Mouse (Mus musculus) embryonic facial prominence, embryonic 10.5 days (tissue): ENCODE results near the gene Neu1. TPM values are rescaled to one million over a fixed set of nuclear protein-coding genes. Genes with fewer than 3 reads are reported as not detected.

Experiments used
- DNase-seq: peaks from one replicate; pipeline ENCODE4 v3.0.0-alpha.2; 2017; ENCODE audit warnings: low spot score
- H3K27ac ChIP-seq: fragments of 300-500 bp; sonication (generic); replicated peaks from 2 replicates; pipeline ENCODE4 v1.5.1; 2016; ENCODE audit warnings: mild to moderate bottlenecking
- H3K27me3 ChIP-seq: fragments of 300-500 bp; sonication (generic); replicated peaks from 2 replicates; pipeline ENCODE4 v1.6.1; 2016; ENCODE audit warnings: low read depth, mild to moderate bottlenecking; ENCODE audit not compliant: poor library complexity, severe bottlenecking
- H3K36me3 ChIP-seq: fragments of 300-500 bp; sonication (generic); replicated peaks from 2 replicates; pipeline ENCODE4 v1.6.1; 2016; ENCODE audit warnings: mild to moderate bottlenecking, moderate library complexity
- H3K4me1 ChIP-seq: fragments of 300-500 bp; sonication (generic); 2 replicates; pipeline ENCODE4 v1.6.1; 2016
- H3K4me3 ChIP-seq: fragments of 300-500 bp; sonication (generic); 2 replicates; pipeline ENCODE4 v1.5.1; 2016; ENCODE audit warnings: mild to moderate bottlenecking, moderate library complexity
- H3K9me3 ChIP-seq: fragments of 300-500 bp; sonication (generic); 2 replicates; pipeline ENCODE4 v1.6.1; 2016; ENCODE audit warnings: mild to moderate bottlenecking
- WGBS: fragments of 180-500 bp; shearing (Covaris S2); methylation state at CpG from one replicate; pipeline ENCODE4 v1.1.7; 2016; 5-methylcytosine and 5-hydroxymethylcytosine counted together
- polyA plus RNA-seq: library from polyadenylated mRNA; unstranded; fragments of >200 nt; fragmentation: Nextera tagmentation; extraction: Ambion mirVana; gene quantifications from 2 replicates; pipeline ENCODE4 v1.2.1, GENCODE M21; 2016

Neu1 gene
- polyA plus RNA-seq, 1 experiment from 2014 or later, result 14.0 TPM

- Histone ChIP-seq H3K4me3 (peak within 1 kb of the TSS; percentile 27; the same call in 1 of the 2 replicates), H3K9me3 (no peaks in the 10 kb centered on the region), H3K27ac (peak within 1 kb of the TSS; percentile 69), H3K27me3 (no peaks in the 10 kb centered on the region), H3K36me3 (peaks cover 54% of the 10 kb centered on the region), H3K4me1 (peaks cover 33% of the 10 kb centered on the region)
- WGBS, result 32% methylated on average over 18 of the region's 18 CpGs
- no peak for DNase-seq
These were observed 17.0 kb upstream of the Neu1 start, which contains the start of gene Slc44a4 for GRCm38 (mm10) chr17:34913930-34914665. Gene Slc44a4 (plus strand): TSS chr17:34914466.

GRCm38 (mm10) chr17:34915410-34915831 is 15.6 kb upstream of the Neu1 start:
- no peaks in the 10 kb centered on the region for H3K9me3 ChIP-seq
- WGBS, result 14% methylated on average over 11 of the region's 11 CpGs
- H3K4me3 ChIP-seq, result peak overlapping the region; percentile 34; the same call in 1 of the 2 replicates
- H3K36me3 ChIP-seq, result peaks cover 40% of the 10 kb centered on the region
- H3K27me3 ChIP-seq, result no peaks in the 10 kb centered on the region
- peaks cover 33% of the 10 kb centered on the region for H3K4me1 ChIP-seq
- DNase-seq, result peak; percentile 52
- H3K27ac ChIP-seq, result peak overlapping the region; percentile 69

- Histone ChIP-seq H3K9me3 (no peaks in the 10 kb centered on the region), H3K27me3 (no peaks in the 10 kb centered on the region), H3K4me3 (no peak overlapping the region), H3K27ac (no peak overlapping the region), H3K36me3 (peaks cover 31% of the 10 kb centered on the region), H3K4me1 (peaks cover 27% of the 10 kb centered on the region)
- 82% methylated on average over 5 of the region's 5 CpGs for WGBS
- no peak for DNase-seq
These were observed 14.7 kb upstream of the Neu1 start for GRCm38 (mm10) chr17:34916316-34916715.

- WGBS, result 76% methylated on average over 9 of the region's 9 CpGs
These were observed 13.9 kb upstream of the Neu1 start for GRCm38 (mm10) chr17:34917188-34917587.

GRCm38 (mm10) chr17:34922939-34923338 is 8.1 kb upstream of the Neu1 start:
- Histone ChIP-seq H3K9me3 (no peaks in the 10 kb centered on the region), H3K27ac (no peak overlapping the region), H3K36me3 (no peaks in the 10 kb centered on the region), H3K4me1 (peaks cover 3% of the 10 kb centered on the region; the same call in 1 of the 2 replicates), H3K4me3 (no peak overlapping the region), H3K27me3 (no peaks in the 10 kb centered on the region)
- DNase-seq, result no peak
- 50% methylated on average over 6 of the region's 6 CpGs for WGBS

More at GRCm38 (mm10) chr17:34917188-34917587, 13.9 kb upstream of the Neu1 start:
- Histone ChIP-seq H3K4me1 (peaks cover 23% of the 10 kb centered on the region), H3K9me3 (no peaks in the 10 kb centered on the region), H3K27me3 (no peaks in the 10 kb centered on the region), H3K27ac (no peak overlapping the region), H3K36me3 (peaks cover 23% of the 10 kb centered on the region), H3K4me3 (no peak overlapping the region)
- no peak for DNase-seq

- 73% methylated on average over 5 of the region's 5 CpGs for WGBS
- no peak overlapping the region for H3K27ac ChIP-seq
- peaks cover 3% of the 10 kb centered on the region; the same call in 1 of the 2 replicates for H3K4me1 ChIP-seq
- no peak for DNase-seq
- no peak overlapping the region for H3K4me3 ChIP-seq
- H3K36me3 ChIP-seq, result no peaks in the 10 kb centered on the region
- no peaks in the 10 kb centered on the region for H3K27me3 ChIP-seq
- H3K9me3 ChIP-seq, result no peaks in the 10 kb centered on the region
These were observed 6.8 kb upstream of the Neu1 start for GRCm38 (mm10) chr17:34924258-34924657.

GRCm38 (mm10) chr17:34927306-34928019 is 3.6 kb upstream of the Neu1 start:
- 85% methylated on average over 18 of the region's 18 CpGs for WGBS
- no peaks in the 10 kb centered on the region for H3K27me3 ChIP-seq
- no peak for DNase-seq
- H3K27ac ChIP-seq, result no peak overlapping the region; the same call in 1 of the 2 replicates
- no peaks in the 10 kb centered on the region for H3K36me3 ChIP-seq
- peaks cover 15% of the 10 kb centered on the region for H3K4me1 ChIP-seq
- no peak overlapping the region; the same call in 1 of the 2 replicates for H3K4me3 ChIP-seq
- no peaks in the 10 kb centered on the region for H3K9me3 ChIP-seq

GRCm38 (mm10) chr17:34928841-34929240 is 2.2 kb upstream of the Neu1 start:
- DNase-seq, result no peak
- 75% methylated on average over 4 of the region's 4 CpGs for WGBS
- peaks cover 6% of the 10 kb centered on the region; the same call in 1 of the 2 replicates for H3K36me3 ChIP-seq
- peaks cover 18% of the 10 kb centered on the region for H3K4me1 ChIP-seq
- no peak overlapping the region for H3K4me3 ChIP-seq
- 0 out of 2 replicates have a peak, but pooled peaks cover 4% of the 10 kb centered on the region for H3K27me3 ChIP-seq
- no peaks in the 10 kb centered on the region for H3K9me3 ChIP-seq
- no peak overlapping the region for H3K27ac ChIP-seq

- 15% methylated on average over 14 of the region's 14 CpGs for WGBS
- H3K27me3 ChIP-seq, result 0 out of 2 replicates have a peak, but pooled peaks cover 4% of the 10 kb centered on the region
- no peaks in the 10 kb centered on the region for H3K9me3 ChIP-seq
- peak; percentile 36 for DNase-seq
- H3K27ac ChIP-seq, result peak overlapping the region; percentile 85
- peaks cover 37% of the 10 kb centered on the region for H3K4me1 ChIP-seq
- peak overlapping the region; percentile 82 for H3K4me3 ChIP-seq
- peaks cover 12% of the 10 kb centered on the region; the same call in 1 of the 2 replicates for H3K36me3 ChIP-seq
These were observed 664 bp downstream of the Neu1 start for GRCm38 (mm10) chr17:34931735-34932098.

- 0 out of 2 replicates have a peak, but pooled peaks cover 4% of the 10 kb centered on the region for H3K27me3 ChIP-seq
- WGBS, result 92% methylated on average over 8 of the region's 8 CpGs
- no peak overlapping the region for H3K27ac ChIP-seq
- H3K4me3 ChIP-seq, result peak overlapping the region; percentile 82
- H3K4me1 ChIP-seq, result peaks cover 37% of the 10 kb centered on the region
- H3K9me3 ChIP-seq, result no peaks in the 10 kb centered on the region
- DNase-seq, result no peak
- H3K36me3 ChIP-seq, result peaks cover 12% of the 10 kb centered on the region; the same call in 1 of the 2 replicates
These were observed 1.2 kb downstream of the Neu1 start for GRCm38 (mm10) chr17:34932287-34932686.

- H3K27ac ChIP-seq, result peak overlapping the region; percentile 63; the same call in 1 of the 2 replicates
- peaks cover 37% of the 10 kb centered on the region for H3K4me1 ChIP-seq
- H3K36me3 ChIP-seq, result peaks cover 12% of the 10 kb centered on the region; the same call in 1 of the 2 replicates
- 0 out of 2 replicates have a peak, but pooled peaks cover 4% of the 10 kb centered on the region for H3K27me3 ChIP-seq
- WGBS, result 50% methylated on average over 24 of the region's 24 CpGs
- H3K4me3 ChIP-seq, result peak overlapping the region; percentile 29; the same call in 1 of the 2 replicates
- H3K9me3 ChIP-seq, result no peaks in the 10 kb centered on the region
- peak; percentile 22 for DNase-seq
These were observed 3.0 kb downstream of the Neu1 start for GRCm38 (mm10) chr17:34934031-34934430.

GRCm38 (mm10) chr17:34934830-34935229 is 3.8 kb downstream of the Neu1 start:
- DNase-seq, result no peak
- Histone ChIP-seq H3K4me3 (peak overlapping the region; percentile 29; the same call in 1 of the 2 replicates), H3K27ac (peak overlapping the region; percentile 63), H3K27me3 (0 out of 2 replicates have a peak, but pooled peaks cover 4% of the 10 kb centered on the region), H3K36me3 (peaks cover 12% of the 10 kb centered on the region; the same call in 1 of the 2 replicates), H3K9me3 (no peaks in the 10 kb centered on the region), H3K4me1 (peaks cover 37% of the 10 kb centered on the region)
- WGBS, result 35% methylated on average over 8 of the region's 8 CpGs
